Mouse (Mus musculus) fat pad, adult 2 months (tissue): ENCODE measurements around the gene Atp6ap2.
"Not testable (repeated sequence)": the region's sequence is repeated elsewhere in the genome, so short reads cannot be mapped to it uniquely, and the experiment has no call there.

Experiments
- DNase-seq: peaks from one replicate; pipeline ENCODE4 v3.0.0-alpha.2; 2011; ENCODE audit warnings: low read depth, low spot score; ENCODE audit errors: extremely low read depth

Atp6ap2 gene

DNA sequence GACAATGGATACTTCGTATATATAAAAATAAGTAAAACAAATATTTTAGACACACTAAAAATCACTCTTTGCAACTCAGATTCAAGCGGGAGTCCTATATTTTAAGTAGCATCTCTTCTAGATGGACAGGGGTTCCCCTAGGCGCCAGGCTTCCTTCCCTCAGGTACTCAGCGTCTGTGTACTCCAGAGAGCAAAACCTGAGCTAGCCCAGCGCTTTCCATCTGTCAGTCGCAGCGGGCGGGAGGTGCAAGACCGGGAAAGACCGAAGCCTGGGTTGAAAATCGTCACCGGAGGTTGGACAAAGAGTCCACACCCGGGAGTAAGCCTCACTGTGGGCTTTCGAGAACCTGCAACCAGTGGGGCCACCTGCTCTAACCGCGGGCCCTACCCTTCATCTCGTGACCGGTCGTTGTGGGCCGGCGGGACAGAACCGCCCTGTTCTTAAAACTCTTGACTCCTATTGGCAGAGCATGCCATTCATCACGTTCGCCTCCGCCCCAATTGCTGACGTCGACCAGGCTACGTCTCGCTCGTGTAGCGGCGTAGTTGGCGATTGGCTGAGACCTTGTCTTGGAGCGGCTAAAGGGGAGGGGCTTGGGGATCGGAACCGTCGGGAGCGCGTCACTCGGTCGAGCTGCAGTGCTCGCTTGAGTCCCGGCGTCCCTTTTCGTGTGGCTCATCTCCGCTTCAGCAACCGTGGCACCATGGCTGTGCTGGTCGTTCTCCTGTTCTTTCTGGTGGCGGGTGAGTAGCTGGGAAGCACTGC lies at the start of gene Atp6ap2:
TSS of gene Atp6ap2 (plus strand) at position 610 of the 766 bp plus-strand sequence.
- peak; percentile 55 for DNase-seq

DNA sequence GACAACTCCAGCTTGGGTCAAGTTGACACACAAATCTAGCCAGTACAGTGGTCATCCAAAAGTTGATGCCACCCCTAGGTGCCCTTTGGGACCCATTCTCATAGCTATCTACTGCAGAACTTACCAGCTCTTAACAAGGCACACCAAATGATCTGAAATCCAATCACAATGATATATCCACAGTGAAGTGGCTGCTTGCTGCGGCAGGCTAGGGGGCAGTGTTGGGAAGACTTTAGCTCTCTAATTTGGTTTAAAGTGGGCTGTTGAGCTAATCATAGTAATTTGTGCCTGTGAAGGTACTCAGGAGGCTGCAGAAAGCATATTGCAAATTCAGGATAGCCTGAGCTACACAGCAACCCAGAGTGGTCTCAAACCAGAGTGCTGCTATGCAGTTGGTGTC lies 43.2 kb upstream of the Atp6ap2 start:
- DNase-seq, result no peak

DNA sequence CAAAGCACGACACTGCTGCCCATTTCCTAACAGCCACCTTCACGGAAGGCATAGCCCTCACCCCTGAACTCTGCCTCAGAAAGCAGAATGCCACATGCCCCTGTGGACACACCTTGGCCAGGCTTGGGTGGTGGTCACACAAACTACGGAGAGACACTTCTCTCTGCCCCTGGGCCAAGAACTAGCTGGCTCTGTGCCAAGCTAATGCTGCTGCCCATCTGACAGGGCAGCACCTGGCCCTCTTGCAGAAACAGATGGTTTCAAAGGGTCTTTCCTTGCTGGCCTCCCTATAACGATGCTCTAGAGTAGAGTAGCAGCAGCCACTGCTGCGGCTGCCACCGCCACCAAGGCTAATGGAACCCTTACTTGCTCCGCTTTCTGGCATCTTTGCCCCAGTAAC lies 30.5 kb upstream of the Atp6ap2 start:
- no peak for DNase-seq

DNA sequence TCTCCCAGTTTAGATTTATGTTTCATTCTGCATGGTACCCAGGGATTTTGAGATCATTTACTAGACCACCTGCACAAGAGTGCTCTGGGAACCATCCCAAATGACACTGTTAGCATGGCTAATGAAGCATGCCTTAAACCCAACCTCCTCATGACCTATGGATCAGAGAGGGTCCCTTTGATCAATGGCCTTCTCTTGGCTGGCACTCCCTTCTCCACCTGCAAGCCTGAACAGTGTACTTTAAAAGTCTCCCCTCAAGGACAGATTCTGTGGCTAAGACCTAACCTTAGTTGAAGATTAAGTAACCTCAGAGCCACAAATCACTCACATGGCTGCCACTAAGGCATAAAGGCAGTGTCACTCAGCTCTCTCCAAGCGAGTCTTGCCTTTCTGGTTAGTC lies 16.2 kb upstream of the Atp6ap2 start:
- no peak for DNase-seq

DNA sequence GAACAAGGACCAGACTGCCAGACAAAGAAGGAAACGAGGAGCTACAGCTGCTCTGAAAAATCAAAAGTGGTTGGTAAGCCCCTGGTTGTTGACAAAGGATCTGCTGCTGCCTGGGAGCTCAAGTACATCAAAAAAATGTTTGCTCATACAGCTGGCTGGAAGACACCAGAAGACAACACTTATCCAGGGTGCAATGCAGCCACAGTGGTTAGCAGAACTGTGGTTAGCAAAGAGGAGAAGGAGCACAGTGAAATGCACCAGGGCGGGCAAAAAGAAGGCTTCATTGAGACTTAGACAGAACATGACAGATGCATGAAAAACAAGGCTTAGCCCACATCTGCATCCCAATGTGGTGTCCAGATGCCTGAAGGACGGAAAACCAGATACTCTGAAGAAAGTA lies 9.7 kb upstream of the Atp6ap2 start:
- no peak for DNase-seq

DNA sequence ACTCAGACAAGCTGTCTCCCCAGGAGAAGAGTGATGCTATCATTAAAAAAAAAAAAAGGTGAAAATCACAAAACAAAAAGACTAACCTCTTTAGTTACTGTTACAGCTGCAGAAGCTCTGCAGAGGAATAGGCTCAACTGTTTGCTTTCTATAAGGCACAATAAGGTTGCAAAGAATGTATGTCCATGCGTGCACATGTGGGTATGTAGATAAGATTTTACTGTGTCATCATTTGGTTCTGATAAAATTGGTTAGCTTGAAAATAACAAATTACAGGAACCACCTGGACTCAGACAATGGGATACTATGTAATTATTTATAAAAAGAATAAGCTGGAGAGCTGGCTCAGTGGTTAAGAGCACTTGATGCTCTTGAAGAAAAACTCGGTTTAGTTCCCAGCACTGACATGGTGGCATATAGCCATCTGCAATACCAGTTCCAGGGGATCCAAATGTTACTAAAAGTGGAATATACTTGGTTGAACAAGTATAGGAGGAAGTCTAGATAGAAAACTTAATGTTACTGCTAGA lies 9.2 kb upstream of the Atp6ap2 start:
- DNase-seq, result no peak

DNA sequence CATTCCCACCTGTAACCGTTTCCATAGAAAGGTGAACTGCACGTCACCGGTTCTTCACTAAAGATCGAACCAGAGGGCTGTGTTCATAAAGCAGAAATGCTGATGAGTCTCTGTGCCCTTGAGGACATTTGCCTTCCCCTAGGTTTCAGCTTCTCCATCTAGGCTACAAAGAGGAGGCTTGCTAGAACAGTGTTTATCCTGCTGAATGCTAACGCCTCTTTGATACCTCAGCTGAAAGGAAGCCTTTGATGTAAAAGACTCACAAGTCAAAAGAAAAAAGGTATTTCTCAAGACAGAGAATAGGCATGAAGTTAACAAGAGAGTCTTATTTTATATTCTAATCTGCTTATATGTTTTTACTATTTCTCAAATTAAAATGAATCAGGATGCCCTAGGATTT lies 4.3 kb upstream of the Atp6ap2 start:
- no peak for DNase-seq

DNA sequence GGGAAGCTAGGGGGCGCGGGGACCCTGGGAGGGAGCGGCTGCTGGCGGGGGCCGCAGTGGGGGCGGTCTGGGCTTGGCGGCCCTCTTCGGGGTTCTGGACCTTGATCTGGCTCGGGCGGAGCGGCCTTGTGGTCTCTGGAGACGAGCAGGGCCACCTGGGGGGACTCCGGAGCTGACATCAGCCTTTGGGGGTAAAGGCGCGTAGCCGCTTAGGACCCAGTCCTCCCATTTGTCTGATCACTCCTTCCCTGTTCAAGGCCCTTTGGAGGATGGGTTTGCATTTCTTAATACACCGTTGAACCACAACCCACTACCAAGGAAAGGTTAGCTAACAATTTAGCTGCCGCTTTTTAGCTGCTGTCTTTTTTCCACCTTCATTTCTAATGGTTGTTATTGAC lies 356 bp downstream of the Atp6ap2 start:
- DNase-seq, result no peak

DNA sequence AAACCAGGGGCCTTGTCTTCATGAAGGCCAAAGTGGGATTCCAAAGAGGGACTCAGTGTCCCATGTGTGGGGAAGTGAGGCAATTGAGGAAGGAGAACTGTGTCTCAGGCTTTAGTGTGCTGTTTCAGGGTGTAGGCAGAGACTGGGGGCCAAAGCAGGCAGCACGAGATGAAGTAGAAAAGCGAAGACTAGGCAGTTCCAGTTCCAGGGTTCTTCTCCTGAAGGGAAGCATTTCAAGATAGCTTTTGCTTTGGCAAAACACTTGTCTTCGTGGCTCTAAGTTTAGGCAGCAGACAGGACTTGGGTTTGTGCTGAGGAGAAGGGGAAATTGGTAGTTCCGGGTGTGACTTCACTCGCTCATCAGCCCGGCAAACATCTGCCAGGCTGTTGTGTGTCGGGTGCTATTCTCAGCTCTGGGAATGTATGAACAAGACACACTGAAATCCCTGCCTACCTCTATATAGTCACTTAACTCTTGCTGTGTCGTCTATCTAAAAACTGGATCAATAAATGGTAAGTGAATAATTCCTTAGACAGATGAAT lies 3.9 kb downstream of the Atp6ap2 start:
- DNase-seq, result no peak

DNA sequence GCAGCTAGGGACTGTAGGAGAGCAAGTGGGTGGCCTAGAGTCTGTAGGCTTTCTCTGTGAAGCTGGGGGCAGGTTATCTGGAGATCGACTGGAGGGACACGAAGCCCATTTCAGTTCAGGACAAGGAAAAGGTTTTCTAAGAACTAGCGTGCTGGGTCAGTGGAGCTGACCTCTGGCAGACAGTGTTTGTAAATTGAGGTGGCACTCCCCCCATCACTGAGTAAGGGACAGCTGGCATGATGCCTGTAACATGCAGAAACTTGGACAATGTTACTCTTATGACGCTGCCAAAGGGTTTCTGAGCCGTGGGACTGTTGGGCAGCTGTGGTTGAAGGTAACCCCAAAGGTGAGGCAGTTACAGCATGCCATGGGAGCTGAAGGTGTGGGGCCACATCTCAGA lies 4.4 kb downstream of the Atp6ap2 start:
- DNase-seq, result no peak

DNA sequence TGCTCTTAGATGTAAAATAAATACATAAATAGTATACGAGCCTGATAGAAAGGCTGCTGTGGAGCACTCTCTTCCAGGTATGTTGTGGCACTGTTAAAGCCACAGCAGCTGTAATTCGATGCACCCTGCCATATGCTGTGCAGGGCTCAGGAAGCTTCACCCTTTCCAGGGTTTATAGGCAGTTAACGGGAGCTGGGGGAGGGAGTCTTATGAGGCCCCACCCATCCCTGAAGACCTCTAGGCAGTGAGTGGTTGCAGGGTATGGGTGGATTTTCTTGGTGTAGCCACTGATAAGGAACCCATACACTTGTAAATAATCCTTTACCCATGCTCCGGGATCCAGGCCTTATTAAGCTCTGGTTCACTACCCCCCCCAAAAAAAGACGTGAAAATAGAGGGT lies 6.2 kb downstream of the Atp6ap2 start:
- no peak for DNase-seq

DNA sequence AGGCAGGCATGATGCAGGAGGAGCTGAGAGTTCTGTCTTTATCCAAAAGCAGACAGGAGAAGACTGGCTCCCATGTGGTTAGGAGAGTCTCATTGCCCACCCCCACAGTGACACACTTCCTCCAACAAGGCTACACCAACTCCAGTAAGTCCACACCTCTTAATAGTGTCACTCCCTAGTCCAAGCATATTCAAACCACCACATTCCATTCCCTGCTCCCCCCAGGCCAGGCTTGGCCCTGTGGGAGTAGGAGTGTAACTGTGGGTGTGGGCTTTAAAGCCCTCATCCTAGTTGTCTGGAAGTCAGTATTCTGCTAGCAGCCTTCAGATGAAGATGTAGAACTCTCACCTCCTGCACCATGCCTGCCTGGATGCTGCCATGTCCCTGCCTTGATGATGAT lies 22.9 kb downstream of the Atp6ap2 start:
- not testable (repeated sequence) for DNase-seq

DNA sequence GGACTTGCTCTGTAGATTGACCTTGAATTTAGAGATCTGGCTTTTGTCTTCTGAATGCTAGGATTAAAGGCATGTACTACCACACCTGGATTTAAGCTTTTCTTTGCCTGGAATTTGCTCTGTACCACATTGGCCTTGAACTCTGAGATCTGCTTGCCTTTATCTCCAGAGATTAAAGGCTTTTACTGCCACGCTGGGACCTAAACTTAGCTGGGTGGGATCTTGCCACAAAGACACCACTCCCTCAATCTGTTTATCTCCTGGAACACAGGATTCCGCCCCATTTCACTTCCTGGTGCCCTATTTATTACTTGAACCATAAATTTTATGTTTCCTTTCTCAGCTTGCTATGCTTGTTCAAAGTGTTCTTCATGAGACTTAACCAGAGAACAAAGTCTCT lies 23.6 kb downstream of the Atp6ap2 start:
- no peak for DNase-seq

DNA sequence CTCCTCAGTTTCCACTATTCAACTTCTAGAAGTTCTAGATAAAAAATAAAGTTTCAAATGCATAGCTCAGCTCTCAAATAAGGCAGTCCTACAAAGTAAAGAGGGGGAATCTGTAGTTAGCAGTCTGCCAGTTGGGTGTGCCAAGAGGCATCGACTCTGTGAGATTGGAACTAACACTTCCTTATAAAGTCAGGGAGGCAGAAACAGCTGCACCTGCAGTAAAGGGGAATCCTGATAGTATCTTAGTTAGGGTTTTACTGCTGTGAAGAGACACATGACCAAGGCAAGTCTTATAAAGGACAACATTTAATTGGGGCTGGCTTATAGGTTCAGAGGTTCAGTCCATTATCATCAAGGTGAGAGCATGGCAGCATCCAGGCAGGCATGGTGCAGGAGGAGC lies 24.8 kb downstream of the Atp6ap2 start:
- DNase-seq, result not testable (repeated sequence)

DNA sequence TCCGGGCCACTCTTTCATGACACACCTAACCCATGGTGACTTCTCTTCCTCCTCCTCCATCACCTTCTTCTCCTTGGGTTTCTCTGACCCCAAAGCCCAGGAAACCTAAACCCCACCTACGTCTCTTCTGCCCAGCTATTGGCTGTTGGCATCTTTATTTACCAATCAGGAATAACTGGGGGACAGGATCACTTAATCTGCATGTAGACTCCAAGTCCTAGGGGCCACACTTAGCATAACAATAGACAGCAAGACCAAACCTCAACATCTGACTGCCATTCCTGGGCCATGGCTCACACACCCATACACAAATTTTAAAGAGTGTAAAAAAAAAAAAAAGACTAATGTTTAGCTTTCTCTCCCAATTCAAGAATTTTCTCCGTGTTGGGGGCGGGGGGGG lies 37.5 kb downstream of the Atp6ap2 start:
- DNase-seq, result no peak

DNA sequence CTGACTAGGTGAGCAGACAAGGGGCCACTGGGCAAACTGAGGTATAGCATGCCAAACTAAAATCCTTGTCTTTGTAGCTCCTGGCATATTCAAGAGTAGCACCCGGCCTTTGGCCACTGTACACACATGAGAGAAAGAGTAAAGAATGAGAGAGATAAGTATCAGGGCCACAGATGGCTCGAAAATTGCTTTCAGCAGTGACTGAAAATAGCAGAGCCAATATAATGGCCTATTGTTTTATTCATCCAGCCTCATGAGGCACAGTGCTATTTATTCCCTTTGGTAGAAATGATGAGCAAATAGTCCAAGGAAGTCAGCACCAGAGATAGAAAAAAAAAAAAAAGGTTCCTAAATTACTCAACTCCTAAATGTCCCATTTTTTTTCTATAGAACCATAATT lies 57.4 kb downstream of the Atp6ap2 start:
- no peak for DNase-seq

DNA sequence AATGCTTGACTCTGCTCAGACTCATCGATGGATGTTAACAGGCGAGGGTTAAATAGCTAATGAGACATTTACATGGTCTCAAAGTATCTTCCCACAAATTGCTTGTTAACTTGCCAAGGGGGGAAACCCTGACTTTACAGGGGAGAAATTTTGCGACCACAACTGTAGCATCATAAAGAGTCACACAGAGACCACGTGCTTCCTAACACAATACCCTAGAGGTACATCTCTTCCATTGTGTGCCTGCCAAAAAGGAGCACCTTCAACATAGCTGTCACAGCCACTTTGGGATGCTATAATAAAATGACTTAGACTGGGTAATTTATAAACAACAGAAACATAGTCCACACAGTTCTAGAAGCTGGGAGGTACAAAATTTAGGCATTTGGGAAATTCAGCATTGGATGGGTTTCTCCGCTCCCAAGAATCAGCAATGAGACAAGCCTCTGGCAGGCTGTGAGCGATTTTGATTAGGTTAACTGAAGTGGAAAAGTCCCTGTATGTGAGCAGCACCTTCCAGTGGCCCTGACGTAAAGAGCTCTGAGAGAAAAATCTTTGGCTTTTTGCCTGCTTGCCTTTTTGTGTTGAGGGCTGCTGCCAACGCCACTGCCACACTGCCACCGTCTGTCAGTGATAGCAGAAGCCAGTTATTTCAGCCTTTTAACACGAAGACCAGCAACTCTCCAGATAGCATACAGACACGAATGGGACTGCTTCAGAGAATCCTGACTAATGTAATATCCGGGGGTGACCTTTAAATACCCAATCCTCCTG lies 58.1 kb downstream of the Atp6ap2 start:
- DNase-seq, result no peak

DNA sequence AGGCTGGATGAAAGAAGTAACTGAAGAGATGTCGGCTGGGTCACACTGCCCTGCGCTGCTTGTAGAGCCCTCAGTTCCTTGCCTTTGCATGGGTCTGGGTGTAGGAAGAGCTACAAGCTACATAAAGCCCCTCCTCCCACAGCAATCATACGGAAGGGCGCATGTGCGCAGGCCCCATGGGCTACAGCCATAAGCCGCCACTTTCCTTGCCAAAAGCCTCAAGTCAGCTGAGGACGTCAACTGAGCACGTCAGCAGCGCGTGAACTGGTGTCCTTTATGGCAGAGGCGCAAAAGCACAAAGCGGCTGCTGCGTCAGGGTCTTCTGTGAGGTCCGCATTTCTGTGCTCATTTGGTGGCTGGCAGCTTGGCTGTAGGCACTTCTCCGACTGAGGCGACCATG lies 64.3 kb downstream of the Atp6ap2 start:
- no peak for DNase-seq

DNA sequence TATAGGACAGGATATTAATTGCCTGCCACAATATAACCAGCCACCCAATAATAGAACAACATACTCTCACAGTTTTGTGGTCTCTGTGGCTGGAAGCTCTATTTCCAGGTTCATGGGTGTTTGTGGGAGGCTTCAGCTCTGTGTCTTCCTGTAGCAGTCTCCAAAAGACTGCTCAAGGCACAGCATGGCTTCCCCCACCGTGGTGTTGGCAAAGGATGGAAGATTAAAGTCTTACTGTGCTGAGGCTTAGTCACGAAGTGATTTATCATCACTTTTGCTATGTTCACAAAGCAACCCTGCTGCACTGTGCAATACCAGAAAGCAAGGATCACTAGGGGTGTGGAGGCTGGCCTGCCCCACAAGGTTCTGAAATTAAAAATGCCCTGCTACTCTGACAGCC lies 66.3 kb downstream of the Atp6ap2 start:
- DNase-seq, result no peak
